Mouse (Mus musculus) heart, embryonic 15.5 days (tissue): ENCODE results near the gene Pdx1. TPM values are rescaled to one million over a fixed set of nuclear protein-coding genes. Genes with fewer than 3 reads are reported as not detected.

Experiments
- ATAC-seq: fragments of 200-750 bp; cut with Nextera tagmentation; replicated peaks from 2 replicates; pipeline ENCODE4 v1.8.0; 2017; ENCODE audit warnings: low read depth, moderate TSS enrichment; ENCODE audit not compliant: insufficient number of reproducible peaks, insufficient read depth, low FRiP score
- H3K27ac ChIP-seq: fragments of 300-500 bp; sonication (generic); 2 replicates; pipeline ENCODE4 v1.5.1; 2015; ENCODE audit warnings: mild to moderate bottlenecking, inconsistent platforms
- H3K27me3 ChIP-seq: fragments of 300-500 bp; sonication (generic); 2 replicates; pipeline ENCODE4 v1.6.1; 2015; ENCODE audit warnings: inconsistent platforms
- H3K36me3 ChIP-seq: fragments of 300-500 bp; sonication (generic); 2 replicates; pipeline ENCODE4 v1.6.1; 2015; ENCODE audit warnings: mild to moderate bottlenecking, inconsistent platforms
- H3K4me1 ChIP-seq: fragments of 300-500 bp; sonication (generic); replicated peaks from 2 replicates; pipeline ENCODE4 v1.6.1; 2015; ENCODE audit warnings: inconsistent platforms
- H3K4me2 ChIP-seq: fragments of 300-500 bp; sonication (generic); 2 replicates; pipeline ENCODE4 v1.6.1; 2015; ENCODE audit warnings: inconsistent platforms, mild to moderate bottlenecking, moderate library complexity
- H3K4me3 ChIP-seq: fragments of 300-500 bp; sonication (generic); 2 replicates; pipeline ENCODE4 v1.5.1; 2015; ENCODE audit warnings: mild to moderate bottlenecking, inconsistent platforms
- H3K9ac ChIP-seq: fragments of 300-500 bp; sonication (generic); 2 replicates; pipeline ENCODE4 v1.6.1; 2015; ENCODE audit warnings: mild to moderate bottlenecking, inconsistent platforms
- H3K9me3 ChIP-seq: fragments of 300-500 bp; sonication (generic); replicated peaks from 2 replicates; pipeline ENCODE4 v1.6.1; 2016; ENCODE audit warnings: inconsistent platforms
- WGBS: fragments of 180-500 bp; shearing (Covaris S2); methylation state at CpG from one replicate; pipeline ENCODE4 v1.1.7; 2015; ENCODE audit warnings: mixed read lengths; 5-methylcytosine and 5-hydroxymethylcytosine counted together
- microRNA-seq: library from miRNA; unstranded; fragments of <30 nt; microRNA quantifications from one replicate; pipeline ENCODE4, GENCODE M21; 2016
- polyA plus RNA-seq: library from polyadenylated mRNA; unstranded; fragments of >200 nt; fragmentation: Nextera tagmentation; extraction: Ambion mirVana; gene quantifications from 2 replicates; pipeline ENCODE4 v1.2.1, GENCODE M21; 2015

Gene Pdx1
- polyA plus RNA-seq, 1 experiment from 2014 or later: not detected

DNA sequence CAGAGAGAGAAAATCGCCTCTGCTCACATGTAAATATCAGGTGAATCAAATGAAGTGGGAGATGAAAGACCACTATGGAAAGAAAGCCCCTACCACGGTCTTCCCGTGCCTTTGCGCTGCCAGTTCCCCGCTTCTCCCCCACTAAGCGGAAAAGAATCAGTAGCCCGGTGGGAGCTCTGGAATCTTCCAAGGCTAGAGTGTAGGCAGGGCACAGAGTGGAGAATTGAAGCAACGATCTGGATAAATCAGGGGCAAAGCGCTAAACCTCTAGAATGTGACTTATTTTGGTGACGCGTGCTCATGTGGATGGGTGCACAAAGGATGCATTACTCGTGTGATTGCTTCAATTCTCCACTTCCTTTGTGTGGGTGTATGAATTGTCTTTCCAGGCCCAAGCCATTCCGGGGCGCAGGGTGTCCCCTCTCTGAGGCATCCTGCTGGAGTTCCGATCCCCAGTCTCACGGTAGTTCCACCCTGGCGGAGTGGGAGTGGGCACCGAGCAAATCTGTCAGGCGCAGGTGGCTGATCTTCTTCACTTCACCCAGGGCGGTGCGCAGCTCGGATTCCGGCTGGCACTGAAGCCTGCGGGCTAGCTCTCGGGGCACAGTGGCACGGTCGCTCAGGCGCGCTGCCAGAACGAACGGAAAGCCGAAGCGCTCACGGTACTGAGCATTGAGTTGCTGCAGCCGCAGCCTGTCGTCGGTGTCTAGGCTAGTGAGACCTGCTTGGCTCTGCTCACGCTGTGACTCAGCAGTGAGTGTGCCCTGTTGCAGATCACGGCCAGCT is 45.1 kb downstream of the Pdx1 start:
- Histone ChIP-seq H3K4me1 (peaks cover 8% of the 10 kb centered on the region), H3K9me3 (no peaks in the 10 kb centered on the region), H3K4me2 (peak overlapping the region; percentile 47), H3K4me3 (peak overlapping the region; percentile 24), H3K27me3 (peaks cover 98% of the 10 kb centered on the region), H3K36me3 (no peaks in the 10 kb centered on the region), H3K27ac (no peak overlapping the region), H3K9ac (no peak overlapping the region)
- WGBS: 1% methylated on average over 39 of the region's 39 CpGs
- ATAC-seq: no peak

DNA sequence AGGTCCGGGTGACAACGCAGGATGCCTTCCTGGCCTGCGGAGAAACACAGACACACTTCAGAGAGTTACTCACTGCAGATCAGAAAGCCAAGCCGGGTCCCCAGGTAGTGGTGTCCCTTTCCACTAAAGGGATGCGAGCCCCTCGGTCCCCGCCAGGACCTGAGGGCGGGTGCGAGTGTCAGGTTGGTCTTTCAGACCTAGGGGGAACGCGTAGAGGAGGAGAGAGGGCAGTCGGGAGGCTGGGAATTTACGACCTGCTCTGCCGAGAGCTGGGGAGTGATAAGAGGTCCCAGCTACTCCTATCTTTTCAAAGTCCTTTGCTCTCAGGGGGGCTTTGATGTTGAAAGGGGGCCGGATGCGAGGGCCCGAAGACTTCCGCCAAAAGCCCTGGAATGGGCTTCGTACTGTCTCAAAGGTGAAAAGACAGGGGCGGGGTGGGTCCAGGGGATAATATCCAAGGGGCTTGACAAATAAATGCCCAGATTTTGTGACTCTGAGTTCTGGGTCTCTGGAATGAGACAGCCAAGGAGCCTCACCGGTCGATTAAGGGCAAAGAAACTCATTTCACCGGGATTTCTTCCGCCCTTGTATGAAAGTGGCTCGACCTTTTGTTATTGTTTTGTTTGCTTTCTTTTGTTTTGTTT is 45.8 kb downstream of the Pdx1 start:
- Histone ChIP-seq H3K9ac (no peak overlapping the region), H3K9me3 (no peaks in the 10 kb centered on the region), H3K27me3 (peaks cover 98% of the 10 kb centered on the region), H3K4me2 (peak overlapping the region; percentile 47), H3K4me1 (peaks cover 8% of the 10 kb centered on the region), H3K4me3 (peak overlapping the region; percentile 24), H3K27ac (no peak overlapping the region), H3K36me3 (no peaks in the 10 kb centered on the region)
- 2% methylated on average over 25 of the region's 25 CpGs for WGBS
- no peak for ATAC-seq

DNA sequence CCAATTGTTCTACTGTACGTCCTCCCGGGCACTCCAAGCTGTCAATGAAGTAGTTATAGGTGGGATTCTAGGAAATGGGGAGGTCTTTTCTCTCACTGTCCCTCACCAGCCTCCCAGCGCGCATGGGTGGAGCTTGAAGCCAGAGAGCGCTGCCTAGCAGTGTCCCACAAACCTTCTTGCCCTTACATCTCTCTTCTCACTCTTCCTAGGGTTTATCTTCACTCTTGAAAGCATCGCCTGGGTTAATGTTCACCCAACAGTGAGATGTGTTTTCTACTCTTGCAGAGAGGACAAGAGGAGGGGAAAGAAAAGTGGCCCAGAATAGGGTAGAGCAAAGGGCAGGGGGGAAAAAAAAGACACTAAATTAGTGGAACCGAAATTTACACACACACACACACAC is 47.6 kb downstream of the Pdx1 start:
- Histone ChIP-seq H3K27ac (no peak overlapping the region), H3K9ac (no peak overlapping the region), H3K4me3 (no peak overlapping the region), H3K4me1 (peaks cover 8% of the 10 kb centered on the region), H3K36me3 (no peaks in the 10 kb centered on the region), H3K4me2 (no peak overlapping the region), H3K9me3 (no peaks in the 10 kb centered on the region), H3K27me3 (peaks cover 97% of the 10 kb centered on the region)
- ATAC-seq: no peak
- WGBS: 7% methylated on average over 7 of the region's 7 CpGs

DNA sequence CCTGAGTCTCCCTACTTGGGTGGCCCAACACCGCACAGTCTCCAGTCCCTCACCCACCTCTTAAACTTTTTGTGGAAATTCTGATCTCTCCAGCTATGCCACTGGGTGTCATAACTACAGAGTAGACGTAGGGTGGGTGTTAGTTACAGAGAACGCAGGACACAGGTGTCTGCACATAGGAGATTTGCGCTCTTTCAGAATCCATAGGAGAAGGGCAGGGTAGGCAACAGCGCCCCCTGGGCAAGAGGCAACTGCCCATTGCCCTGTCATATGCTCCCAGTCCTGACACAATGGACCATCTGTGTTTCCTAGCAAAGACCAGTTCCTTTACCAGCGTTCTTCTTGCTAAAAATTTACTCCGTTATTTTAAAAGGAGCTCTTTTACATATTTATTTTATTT is 48.2 kb downstream of the Pdx1 start:
- no peak overlapping the region for H3K9ac ChIP-seq
- ATAC-seq: no peak
- no peaks in the 10 kb centered on the region for H3K9me3 ChIP-seq
- H3K36me3 ChIP-seq: no peaks in the 10 kb centered on the region
- no peak overlapping the region for H3K27ac ChIP-seq
- H3K4me3 ChIP-seq: no peak overlapping the region
- no peak overlapping the region for H3K4me2 ChIP-seq
- WGBS: 24% methylated on average over 7 of the region's 7 CpGs
- peaks cover 8% of the 10 kb centered on the region for H3K4me1 ChIP-seq
- peaks cover 96% of the 10 kb centered on the region for H3K27me3 ChIP-seq

DNA sequence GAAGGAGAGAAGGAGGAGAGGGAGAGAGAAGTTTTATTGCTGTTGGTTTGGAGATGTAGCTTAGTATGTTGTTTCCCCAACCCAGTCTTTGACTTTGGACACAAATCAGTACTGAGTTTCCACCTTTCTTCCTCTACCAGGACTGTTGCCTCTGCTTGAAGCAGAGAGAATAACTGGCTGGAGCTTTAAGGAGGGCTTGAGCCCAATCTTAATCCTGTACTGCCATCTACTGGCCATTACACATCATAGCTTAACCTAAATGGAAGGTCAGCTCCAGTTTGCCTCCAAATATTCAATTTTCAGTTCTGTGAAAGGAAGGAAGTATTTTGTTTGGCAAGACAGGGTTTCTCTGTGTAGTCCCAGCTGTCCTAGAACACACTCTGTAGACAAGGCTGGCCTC is 49.9 kb downstream of the Pdx1 start:
- H3K36me3 ChIP-seq: no peaks in the 10 kb centered on the region
- no peaks in the 10 kb centered on the region for H3K9me3 ChIP-seq
- no peak overlapping the region for H3K27ac ChIP-seq
- H3K27me3 ChIP-seq: peaks cover 85% of the 10 kb centered on the region
- no peak overlapping the region for H3K4me2 ChIP-seq
- peaks cover 8% of the 10 kb centered on the region for H3K4me1 ChIP-seq
- ATAC-seq: no peak
- no peak overlapping the region for H3K4me3 ChIP-seq
- H3K9ac ChIP-seq: no peak overlapping the region

DNA sequence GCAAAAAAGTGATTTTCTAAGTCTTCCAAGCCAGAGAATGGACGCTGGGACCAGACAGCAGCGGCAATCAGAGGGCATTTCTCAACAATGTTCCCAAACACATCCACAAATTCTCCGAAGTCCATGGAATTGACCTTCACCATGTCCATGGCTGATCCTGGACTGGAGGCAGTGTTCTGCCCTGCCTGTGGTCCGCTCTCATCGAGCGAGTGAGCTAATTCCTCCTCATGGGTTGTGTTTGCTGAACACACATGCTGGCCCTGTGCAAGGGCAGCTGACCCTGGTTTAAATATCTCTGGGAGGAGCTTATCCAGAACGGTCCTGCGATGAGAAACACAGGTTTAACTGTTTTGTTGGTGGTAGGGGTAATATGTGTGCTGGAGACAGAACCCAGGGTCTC is 52.4 kb downstream of the Pdx1 start, which contains the start of gene Urad:
TSS of gene Urad (minus strand) at position 258 of the 400 bp plus-strand sequence.
- WGBS: 60% methylated on average over 8 of the region's 8 CpGs
- Histone ChIP-seq H3K4me3 (no peak within 1 kb of the TSS), H3K27ac (no peak within 1 kb of the TSS), H3K27me3 (peaks cover 60% of the 10 kb centered on the region), H3K4me1 (no peaks in the 10 kb centered on the region), H3K36me3 (no peaks in the 10 kb centered on the region), H3K9me3 (no peaks in the 10 kb centered on the region), H3K4me2 (no peak within 1 kb of the TSS), H3K9ac (no peak within 1 kb of the TSS)
- ATAC-seq: no peak

DNA sequence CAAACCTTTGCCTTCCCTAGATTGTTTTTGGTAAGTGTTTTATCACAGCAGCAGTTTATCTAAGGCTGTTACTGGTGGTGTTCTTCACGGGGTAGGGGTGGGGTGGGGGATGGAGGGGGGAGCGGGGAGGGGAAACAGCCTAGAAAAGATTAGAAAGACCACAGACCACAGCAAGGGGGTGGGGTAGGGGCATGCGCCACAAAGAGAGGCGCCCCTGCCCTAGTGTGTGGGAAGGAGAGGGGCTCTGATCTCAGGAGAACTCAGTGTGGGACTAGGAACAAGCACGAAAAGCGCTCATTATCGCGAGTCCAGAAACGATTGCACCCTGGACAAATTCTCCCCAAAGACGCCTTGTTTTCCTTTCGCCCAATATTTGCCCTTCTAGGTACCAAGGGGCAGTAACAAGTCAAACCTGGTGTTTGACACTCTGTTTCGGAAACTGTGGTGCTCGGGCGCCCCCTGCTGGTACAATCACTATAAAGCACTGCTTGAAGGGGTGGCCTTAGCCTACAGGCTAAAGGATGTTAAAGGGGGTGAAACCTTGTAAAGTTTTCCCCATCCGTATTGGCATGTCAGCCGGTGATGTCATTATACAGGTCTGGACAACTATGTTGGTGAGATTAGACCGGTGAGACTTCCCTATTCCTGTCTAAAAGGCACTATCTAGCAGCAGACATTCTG is 53.6 kb downstream of the Pdx1 start:
- Histone ChIP-seq H3K27ac (no peak overlapping the region), H3K4me3 (no peak overlapping the region), H3K4me1 (no peaks in the 10 kb centered on the region), H3K9me3 (no peaks in the 10 kb centered on the region), H3K9ac (no peak overlapping the region), H3K36me3 (no peaks in the 10 kb centered on the region), H3K4me2 (no peak overlapping the region), H3K27me3 (peaks cover 48% of the 10 kb centered on the region)
- no peak for ATAC-seq
- 10% methylated on average over 17 of the region's 17 CpGs for WGBS

Small RNA genes lying within 50 kb of the gene (microRNA-seq; reads per million reads assigned to microRNA genes)
- not detected for gene Mir7k

Other genes with a start within 250 kb of the Pdx1 start
- 11.2 and 14.2 TPM in 2 replicates for gene Lnx2, start 193.4 kb upstream of the Pdx1 start, polyA plus RNA-seq
- gene Polr1d, start 192.9 kb upstream of the Pdx1 start, polyA plus RNA-seq: 84.3 and 85.2 TPM in 2 replicates
- gene Gsx1, start 81.3 kb upstream of the Pdx1 start, polyA plus RNA-seq: not detected in 2 replicates
- gene Cdx2, start 37.3 kb downstream of the Pdx1 start, polyA plus RNA-seq: not detected in 2 replicates
- gene Urad, start 52.5 kb downstream of the Pdx1 start, polyA plus RNA-seq: not detected in 2 replicates
- gene Flt3, start 130.5 kb downstream of the Pdx1 start, polyA plus RNA-seq: 0.09 and 0.24 TPM in 2 replicates
- gene Pan3, start 160.2 kb downstream of the Pdx1 start, polyA plus RNA-seq: 43.2 and 43.5 TPM in 2 replicates